Mouse (Mus musculus): ENCODE results near the gene Phgr1.

DNA sequence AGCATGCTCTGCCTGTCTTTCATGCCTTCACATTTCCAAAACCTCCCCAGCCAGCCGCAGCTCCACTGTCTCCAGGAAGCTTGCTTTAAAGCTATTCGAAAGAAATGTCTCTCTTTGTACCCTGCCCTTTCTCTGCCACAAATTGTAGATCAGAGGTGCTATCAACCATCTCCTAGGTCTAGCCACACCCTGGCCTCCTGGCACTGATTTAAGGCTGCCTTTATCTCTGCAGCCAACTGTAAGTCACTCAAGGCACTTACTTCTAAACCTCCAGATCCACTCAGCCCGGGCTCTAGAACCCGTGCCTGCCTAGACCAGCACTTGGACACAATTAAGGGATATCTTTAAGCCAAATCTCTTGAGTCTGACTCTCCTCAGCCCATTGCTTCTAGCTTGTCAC, 5.8 kb downstream of the Phgr1 start:
- no peak for TF ChIP-seq EP300 (IDR thresholded peaks at IDR 0.05; ENCODE audit: insufficient read depth, low read depth, low read length)
- TF ChIP-seq CTCF (IDR thresholded peaks at IDR 0.05), result no peak
- TF ChIP-seq POLR2A (IDR thresholded peaks at IDR 0.05; ENCODE audit: insufficient read depth, low read depth, low read length), result no peak

All from heart, adult 2 months (tissue).